Mouse (Mus musculus): Measurements from ENCODE around the gene Dtd2. TPM values are rescaled to one million over a fixed set of nuclear protein-coding genes. Genes with fewer than 3 reads are reported as not detected.

Gene Dtd2
- polyA plus RNA-seq, 1 experiment from 2014 or later = 30.2 TPM

DNA sequence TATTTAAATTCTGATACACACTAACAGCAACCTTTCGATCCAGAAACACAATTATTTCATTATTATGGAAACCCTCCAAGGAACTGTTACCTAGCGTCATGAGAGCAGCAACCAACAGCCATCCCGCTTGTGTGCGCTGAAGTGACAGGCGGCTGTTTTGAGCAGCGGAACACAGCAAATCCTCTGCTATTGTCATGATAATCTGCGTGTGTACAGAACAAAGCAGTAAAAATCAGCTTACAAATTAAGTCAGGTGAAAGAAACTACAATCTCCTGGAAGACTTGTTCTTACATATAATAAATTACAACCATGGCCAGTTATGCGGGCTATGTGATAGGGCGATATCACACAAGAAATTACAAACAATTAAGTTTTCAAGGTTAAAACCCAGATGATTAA, 61.0 kb downstream of the Dtd2 start:
- 95% methylated on average over 9 of the region's 9 CpGs for WGBS
- H3K27me3 ChIP-seq (ENCODE audit: control insufficient read depth, insufficient read depth, low read length) = no peaks in the 10 kb centered on the region
- peaks cover 39% of the 10 kb centered on the region for H3K36me3 ChIP-seq (ENCODE audit: control insufficient read depth, insufficient read depth, low read length)
- H3K9me3 ChIP-seq (ENCODE audit: control insufficient read depth, low read length) = no peaks in the 10 kb centered on the region
- H3K4me2 ChIP-seq (replicated peaks; ENCODE audit: low read depth, low read length) = no peak overlapping the region
- no peak overlapping the region for H3K27ac ChIP-seq (ENCODE audit: low read depth, low read length)
- H3K4me3 ChIP-seq (ENCODE audit: low read length) = no peak overlapping the region
- ATAC-seq (ENCODE audit: low FRiP score, low TSS enrichment) = no peak
- H3K9ac ChIP-seq (ENCODE audit: low read depth, low read length) = no peak overlapping the region
- H3K4me1 ChIP-seq (ENCODE audit: control insufficient read depth, insufficient read depth, low read length) = no peaks in the 10 kb centered on the region

DNA sequence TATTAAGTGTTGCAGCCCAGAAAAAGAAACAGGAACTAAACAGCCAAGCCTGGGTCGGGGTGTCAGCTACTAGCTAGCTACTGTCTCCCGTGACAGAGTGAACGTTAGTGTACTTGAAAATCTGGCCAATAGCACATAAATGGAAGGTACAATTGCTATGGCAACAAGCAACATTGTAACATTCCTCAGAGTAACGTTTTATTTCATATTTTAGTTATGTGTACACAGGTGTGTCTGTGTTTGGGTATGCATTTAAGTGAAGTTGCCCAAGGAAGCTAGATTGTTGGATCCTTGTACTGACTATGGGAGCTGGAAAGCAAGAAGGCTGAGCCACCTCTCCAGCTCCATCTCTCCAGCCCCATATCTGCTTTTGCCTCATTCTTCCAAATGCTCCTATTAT, 66.5 kb downstream of the Dtd2 start:
- Histone ChIP-seq H3K4me2 (replicated peaks; ENCODE audit: low read depth, low read length) (no peak overlapping the region), H3K4me1 (ENCODE audit: control insufficient read depth, insufficient read depth, low read length) (no peaks in the 10 kb centered on the region), H3K27ac (ENCODE audit: low read depth, low read length) (no peak overlapping the region), H3K36me3 (ENCODE audit: control insufficient read depth, insufficient read depth, low read length) (peaks cover 19% of the 10 kb centered on the region), H3K4me3 (ENCODE audit: low read length) (no peak overlapping the region), H3K9me3 (ENCODE audit: control insufficient read depth, low read length) (no peaks in the 10 kb centered on the region), H3K9ac (ENCODE audit: low read depth, low read length) (no peak overlapping the region), H3K27me3 (ENCODE audit: control insufficient read depth, insufficient read depth, low read length) (no peaks in the 10 kb centered on the region)
- no peak for ATAC-seq (ENCODE audit: low FRiP score, low TSS enrichment)
- 80% methylated on average over 4 of the region's 4 CpGs for WGBS

Other genes with a start within 250 kb of the Dtd2 start
- 36.0 and 51.6 TPM in 2 replicates for gene Hectd1, start 177.0 kb downstream of the Dtd2 start, polyA plus RNA-seq (2014; fragmentation: Nextera tagmentation; extraction: Ambion mirVana)
- 7.5 and 14.7 TPM in 2 replicates for gene Heatr5a, start 35.2 kb downstream of the Dtd2 start, polyA plus RNA-seq (2014; fragmentation: Nextera tagmentation; extraction: Ambion mirVana)
- not detected in 2 replicates for gene Gpr33, start 21.6 kb upstream of the Dtd2 start, polyA plus RNA-seq (2014; fragmentation: Nextera tagmentation; extraction: Ambion mirVana)
- gene Nubpl, start 91.2 kb upstream of the Dtd2 start, polyA plus RNA-seq (2014; fragmentation: Nextera tagmentation; extraction: Ambion mirVana) = 18.9 and 19.2 TPM in 2 replicates

Measured in kidney, embryonic 14.5 days (tissue).